Mouse (Mus musculus) brain, embryonic 14.5 days (tissue): ENCODE results near the gene Prpf8. TPM values are rescaled to one million over a fixed set of nuclear protein-coding genes. Genes with fewer than 3 reads are reported as not detected.

Source experiments
- DNase-seq: peaks from one replicate; pipeline ENCODE4 v3.0.0-alpha.2; 2011; ENCODE audit warnings: low read depth
- CTCF ChIP-seq: fragments of 200-500 bp; IDR thresholded peaks from 2 replicates; pipeline ENCODE4 v1.5.1; 2012; ENCODE audit warnings: inconsistent platforms, mild to moderate bottlenecking, moderate library complexity, borderline replicate concordance; ENCODE audit not compliant: insufficient read depth, insufficient read length; ENCODE audit errors: extremely low read depth
- POLR2A ChIP-seq: fragments of 200-500 bp; IDR thresholded peaks from 2 replicates; pipeline ENCODE4 v1.6.1; 2012; ENCODE audit warnings: mild to moderate bottlenecking, inconsistent platforms, borderline replicate concordance; ENCODE audit not compliant: poor library complexity, insufficient read depth, insufficient read length, severe bottlenecking; ENCODE audit errors: extremely low read depth
- polyA plus RNA-seq: library from polyadenylated mRNA; depleted of rRNA; stranded (reverse); fragments of >200 nt; gene quantifications from 2 replicates; pipeline ENCODE4 v1.2.3, GENCODE M21; 2012

Prpf8 gene
- polyA plus RNA-seq, 1 experiment: 156 TPM

DNA sequence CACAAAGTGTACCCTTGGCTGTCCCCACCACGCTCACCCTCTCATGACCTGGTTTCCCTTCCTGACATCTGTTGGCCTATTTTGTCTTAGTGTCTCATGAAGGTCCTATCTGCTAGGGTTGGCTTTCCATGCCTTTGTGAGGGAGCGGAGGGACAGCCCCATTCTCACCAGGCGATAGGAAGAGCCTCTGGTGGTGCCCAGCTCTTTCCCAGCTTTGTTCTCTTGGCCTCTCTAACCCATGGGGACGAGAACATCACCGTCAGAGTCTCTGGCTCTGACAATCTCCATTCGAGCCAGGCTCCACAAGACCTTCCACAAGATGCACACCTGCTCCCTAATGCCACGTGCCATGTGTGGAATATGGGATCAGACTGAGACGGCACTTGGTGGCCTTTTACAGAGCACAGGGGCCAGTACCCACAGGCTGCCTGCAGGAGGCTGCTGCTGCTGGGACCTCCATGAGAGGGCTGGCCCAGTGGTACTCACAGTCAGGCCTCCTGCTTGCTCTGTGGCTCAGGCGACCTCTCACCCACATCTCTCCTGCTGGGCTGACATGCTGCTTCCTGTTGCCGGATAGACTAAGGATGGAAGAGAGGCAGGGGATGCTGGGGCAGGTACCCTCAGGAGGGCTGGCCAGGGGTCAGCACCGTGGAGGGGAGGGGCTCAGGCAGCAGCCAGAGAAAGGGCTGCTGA is 51.0 kb downstream of the Prpf8 start:
- DNase-seq: peak; percentile 14
- TF ChIP-seq CTCF: no peak
- no peak for TF ChIP-seq POLR2A

DNA sequence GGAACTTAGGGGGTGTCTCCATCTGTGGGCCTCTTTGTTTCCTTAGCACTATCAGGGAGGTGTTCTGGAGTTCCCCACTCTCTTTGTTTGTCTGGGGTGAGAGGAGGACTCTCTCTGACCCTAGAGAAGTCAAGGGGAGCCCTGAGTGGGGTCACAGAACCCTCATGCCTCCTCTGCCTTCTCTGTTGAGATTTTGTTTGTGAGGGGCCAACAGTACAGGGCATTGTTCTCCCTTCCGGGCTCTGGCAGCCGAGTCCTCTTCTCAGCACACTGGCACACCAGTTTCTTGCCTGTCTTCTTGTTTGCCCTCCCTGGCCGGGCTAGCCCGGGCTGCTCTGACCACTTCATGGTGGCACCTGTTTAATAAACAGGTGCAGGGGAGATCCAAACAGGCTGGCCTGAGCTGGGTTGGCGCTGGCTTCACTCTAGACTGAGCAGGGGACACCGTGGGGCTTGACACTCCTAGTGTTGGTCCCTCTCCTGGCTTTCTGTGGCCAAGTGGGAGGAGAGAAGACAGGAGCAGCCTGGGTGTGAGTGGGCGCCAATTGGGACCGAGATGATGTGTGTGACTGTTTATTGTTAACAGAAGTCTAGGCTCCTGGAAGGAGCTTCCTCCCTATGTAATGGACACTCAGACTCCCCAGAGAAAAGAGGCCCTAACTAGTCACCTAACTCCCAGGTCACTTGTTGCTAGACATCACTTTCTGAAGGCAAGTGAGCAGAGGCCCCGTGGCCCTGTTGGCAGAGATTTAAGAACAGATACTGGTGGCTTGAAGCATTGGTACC is 51.8 kb downstream of the Prpf8 start:
- TF ChIP-seq CTCF (no peak), POLR2A (no peak)
- no peak for DNase-seq

DNA sequence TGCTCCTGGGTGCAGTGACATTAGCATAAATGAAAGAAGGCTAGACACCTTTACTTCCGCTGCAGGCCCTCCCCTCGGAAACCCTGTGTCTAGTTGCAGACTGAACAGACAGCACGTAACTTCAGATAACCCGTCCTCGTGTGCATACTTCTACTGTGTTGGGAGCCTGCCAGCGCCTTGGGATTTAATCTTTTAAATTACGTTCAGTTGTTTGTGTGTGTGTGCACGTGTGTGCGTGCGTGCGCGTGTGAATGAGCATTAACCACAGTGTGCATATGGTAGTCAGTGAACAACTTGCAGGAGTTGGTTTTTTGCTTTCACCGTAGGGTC is 52.3 kb downstream of the Prpf8 start:
- no peak for TF ChIP-seq POLR2A
- no peak for TF ChIP-seq CTCF

DNA sequence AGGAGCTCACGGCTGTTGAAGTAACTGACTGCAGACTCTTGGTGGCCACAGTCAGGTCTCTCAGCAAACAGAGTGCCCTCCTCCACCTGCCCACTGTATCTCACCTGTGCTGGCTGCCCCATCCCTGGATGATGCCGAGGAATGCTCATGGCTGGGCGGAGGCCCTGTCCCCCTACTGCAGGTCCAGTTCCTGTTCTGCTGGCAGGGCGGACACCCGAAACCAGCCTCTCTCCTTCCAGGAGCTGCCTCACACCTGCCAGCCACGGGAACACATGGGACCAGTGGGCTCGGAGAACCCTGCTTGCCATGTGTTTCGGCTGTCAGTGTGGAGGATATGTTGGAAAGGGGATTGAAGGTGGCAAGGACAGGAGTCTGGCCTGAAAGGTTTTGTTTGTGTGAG is 53.6 kb downstream of the Prpf8 start:
- no peak for TF ChIP-seq CTCF
- TF ChIP-seq POLR2A: no peak
- DNase-seq: no peak

More for the DNA sequence above, 52.3 kb downstream of the Prpf8 start:
- no peak for DNase-seq

DNA sequence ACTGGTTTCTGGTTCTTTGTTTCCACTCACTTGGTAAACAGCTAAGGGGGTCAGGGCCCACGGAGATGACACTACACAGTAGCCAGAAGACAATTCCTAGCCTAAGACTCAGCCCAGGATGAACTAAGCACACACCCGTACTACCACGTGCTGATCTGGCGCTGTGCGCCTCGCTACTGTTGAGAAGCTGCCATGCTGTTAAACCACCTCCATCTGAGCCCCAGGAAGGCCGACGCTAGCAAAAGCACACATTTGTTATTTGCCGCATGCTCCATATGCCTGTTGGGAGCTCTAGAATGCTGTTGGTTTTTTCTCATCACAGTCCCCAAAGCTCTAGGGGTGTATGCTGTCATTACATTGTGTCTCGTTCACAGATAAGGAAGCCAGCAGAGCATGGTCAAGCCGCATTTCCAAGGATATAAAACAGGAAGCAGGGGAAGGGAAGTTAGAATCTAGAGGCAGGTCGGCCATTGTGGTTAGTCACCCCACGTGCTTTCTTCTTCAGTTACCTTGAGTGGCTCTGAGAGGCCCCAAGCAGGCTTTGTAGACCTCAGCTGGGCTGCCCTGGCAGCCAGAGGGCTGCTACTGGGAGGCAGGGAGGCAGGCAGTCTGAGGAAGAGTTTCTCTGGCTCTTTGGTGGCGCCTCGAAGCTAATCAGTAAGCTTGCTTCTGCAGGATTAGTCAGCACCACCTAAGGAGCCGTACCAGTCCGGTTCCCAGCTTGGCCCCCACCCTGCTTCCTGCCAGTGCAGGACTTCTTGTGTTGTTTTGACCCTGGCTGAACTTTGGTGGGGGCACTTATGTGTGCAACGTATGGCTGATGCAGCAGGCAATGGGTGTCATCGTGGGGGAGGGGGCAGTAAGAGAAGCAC is 54.3 kb downstream of the Prpf8 start:
- peak; percentile 55 for DNase-seq
- TF ChIP-seq POLR2A: no peak
- TF ChIP-seq CTCF: no peak

DNA sequence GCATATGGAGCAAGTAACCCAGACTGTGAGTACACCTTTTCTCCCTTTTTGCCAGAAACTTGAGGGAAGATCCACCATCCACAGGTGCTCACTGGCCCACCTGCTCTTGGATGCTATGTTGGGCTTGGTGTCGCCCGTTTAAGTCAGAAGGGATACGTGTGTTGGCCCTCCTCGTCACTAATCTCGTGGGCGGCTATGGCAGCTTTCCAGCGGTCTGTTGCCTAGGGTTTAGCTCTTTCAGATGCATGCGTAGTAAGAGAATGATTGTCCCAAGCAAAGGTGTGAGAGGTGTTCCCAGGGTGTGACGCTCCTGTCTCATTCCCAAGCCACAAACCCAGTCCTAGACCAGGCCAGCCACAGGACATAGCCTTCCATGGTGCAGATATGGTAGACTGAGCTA is 58.1 kb downstream of the Prpf8 start:
- DNase-seq: no peak
- TF ChIP-seq POLR2A (no peak), CTCF (no peak)

DNA sequence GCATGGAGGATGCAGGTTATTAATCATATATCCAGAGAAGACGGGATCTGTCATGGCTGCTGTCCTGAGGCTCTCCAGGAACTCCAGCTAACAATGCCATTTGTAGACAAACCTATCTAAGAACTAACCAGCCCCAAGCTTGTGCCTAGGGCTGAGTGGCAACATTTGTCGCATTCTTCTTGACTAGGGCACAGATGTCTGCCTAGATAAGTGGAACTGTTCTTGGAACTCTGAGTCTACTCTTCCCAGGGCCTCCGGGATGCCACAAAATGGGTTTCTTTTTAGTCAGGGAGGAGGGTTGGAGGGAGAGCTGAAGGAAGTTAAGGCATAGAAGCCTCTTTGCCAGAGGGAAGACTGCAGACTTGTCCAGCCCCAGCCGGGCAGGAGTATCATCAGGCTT is 59.4 kb downstream of the Prpf8 start:
- DNase-seq: no peak
- TF ChIP-seq POLR2A: no peak
- no peak for TF ChIP-seq CTCF

DNA sequence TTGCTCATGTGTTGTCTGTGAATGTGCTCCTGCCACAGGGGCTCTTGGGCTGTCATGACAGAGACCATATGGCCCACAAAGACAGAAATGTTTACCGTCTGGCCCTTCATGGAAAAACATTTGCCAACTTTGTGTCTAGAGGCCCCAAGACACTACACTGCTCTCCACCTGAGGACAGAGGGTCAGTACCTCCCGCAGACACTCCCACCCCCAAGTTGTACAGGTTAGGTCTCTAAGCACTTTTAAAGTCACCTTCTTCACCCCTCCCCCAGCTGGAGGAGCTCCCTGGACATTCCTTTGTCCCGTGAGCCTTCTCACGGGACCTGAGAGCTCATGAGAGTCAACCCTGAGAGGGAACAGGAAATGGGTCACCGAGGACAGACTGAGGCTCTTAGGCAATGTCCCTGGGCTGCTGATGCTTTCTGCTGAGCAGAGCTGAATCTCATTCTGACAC is 63.1 kb downstream of the Prpf8 start:
- TF ChIP-seq CTCF (no peak), POLR2A (no peak)
- peak; percentile 47 for DNase-seq

DNA sequence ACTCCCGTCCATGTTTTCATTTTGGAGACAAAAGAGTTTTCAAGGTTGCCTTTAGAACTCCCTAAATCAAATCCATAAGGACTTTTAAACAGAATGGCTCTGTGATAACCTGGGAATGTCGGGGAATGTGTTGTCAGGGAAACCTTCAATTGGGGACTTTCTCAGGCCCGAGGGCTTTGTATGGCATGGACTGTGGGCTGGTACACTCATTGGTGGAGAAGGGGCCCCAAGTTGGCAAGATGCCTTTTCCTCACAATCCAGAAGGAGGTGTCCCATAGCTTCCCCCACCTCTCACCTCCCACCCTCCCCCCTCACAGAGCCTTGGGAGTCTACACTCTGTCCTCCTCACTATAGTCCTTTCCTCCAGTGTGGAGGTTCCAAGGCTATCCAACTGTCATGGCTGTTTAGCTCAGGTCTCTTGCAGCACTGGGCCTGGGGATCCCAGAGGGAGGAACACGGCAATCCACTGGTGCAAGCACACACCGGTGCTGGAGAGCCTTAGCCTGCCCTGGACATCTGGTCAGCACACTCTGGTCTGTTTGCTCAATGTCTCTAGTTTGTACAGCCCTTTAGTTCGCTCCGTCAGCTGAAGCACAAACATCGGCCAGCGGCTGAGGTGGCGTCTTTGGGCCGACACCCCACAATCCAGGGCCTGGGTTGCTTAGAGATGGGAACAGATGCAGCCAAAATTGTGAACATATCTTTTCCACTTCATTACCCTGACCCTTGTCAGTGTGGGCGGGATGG is 63.8 kb downstream of the Prpf8 start:
- peak; percentile 63 for DNase-seq
- TF ChIP-seq CTCF: no peak
- no peak for TF ChIP-seq POLR2A

DNA sequence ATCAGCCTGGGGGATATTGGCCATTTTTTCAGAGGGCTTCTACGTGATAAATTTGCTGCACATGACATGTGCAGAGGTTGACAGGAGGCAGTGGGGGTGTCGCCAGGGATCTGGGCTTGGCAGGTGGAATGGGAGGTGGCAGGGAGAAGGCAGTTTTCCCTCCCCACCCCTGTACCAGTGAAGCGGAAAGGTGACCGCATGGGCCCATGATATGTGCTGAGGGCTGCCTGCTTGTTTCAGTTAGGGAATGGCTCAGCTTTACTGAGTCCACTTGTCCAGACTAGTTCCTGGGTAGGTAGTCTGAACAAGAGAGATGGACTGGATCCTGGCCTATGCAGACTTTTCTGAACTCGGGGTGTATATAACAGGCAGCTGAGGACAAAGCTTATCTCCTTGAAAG is 64.7 kb downstream of the Prpf8 start:
- DNase-seq: no peak
- TF ChIP-seq CTCF: no peak
- no peak for TF ChIP-seq POLR2A
